Mouse (Mus musculus): ENCODE data around the gene Vmn2r29. TPM values are rescaled to one million over a fixed set of nuclear protein-coding genes. Genes with fewer than 3 reads are reported as not detected.
"Not testable (repeated sequence)": the region's sequence is repeated elsewhere in the genome, so short reads cannot be mapped to it uniquely, and the experiment has no call there.

Vmn2r29 gene
- not detected in 2 replicates for polyA plus RNA-seq (2012)

DNA sequence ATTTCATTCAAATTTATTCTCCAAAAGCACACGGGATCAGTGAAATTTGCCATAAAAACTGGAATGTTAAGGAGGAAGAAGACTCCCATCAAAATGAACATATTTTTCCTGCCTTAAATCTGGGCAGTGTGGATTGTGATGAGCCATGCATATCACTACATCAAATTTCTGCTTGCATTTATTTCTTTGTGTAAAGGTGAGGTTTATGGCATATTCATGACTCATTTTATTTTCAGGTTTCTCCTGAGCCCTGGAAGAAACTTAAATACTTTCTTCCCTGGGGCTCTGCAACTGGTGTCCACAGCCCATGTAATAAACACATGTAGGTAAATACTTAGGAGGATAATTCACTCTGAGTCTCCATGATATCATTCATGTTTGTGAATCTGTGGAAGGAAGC is at the start of gene Vmn2r29:
Gene Vmn2r29, minus strand, starts transcription at position 101 of the 400 bp plus-strand sequence.
- H3K36me3 ChIP-seq (ENCODE audit: control insufficient read depth); H3K4me3 ChIP-seq (replicated peaks); H3K4me1 ChIP-seq (ENCODE audit: control insufficient read depth); H3K27me3 ChIP-seq (ENCODE audit: control insufficient read depth); H3K9me3 ChIP-seq (ENCODE audit: control insufficient read depth, low read length): not testable (repeated sequence)

DNA sequence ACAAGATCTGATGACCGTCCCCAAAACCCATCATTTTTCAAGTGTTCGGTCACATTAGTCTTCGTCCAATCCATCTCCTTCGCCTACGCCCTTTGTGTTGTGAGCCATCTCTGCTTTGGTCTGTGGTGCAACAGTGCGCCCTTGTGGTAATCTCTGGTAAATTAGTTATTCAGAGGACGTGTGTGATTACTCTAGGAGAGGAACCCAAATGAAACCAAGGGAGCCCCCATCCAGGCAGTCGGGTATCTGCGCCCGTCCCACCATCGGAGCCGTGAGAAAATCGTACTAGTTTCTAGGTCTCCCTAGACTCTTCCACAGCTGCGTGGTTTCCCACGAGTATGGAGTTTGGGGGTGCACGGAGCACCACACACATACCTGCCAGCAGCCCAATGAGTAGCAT is 48.5 kb upstream of the Vmn2r29 start:
- Histone ChIP-seq H3K4me1 (ENCODE audit: control insufficient read depth) (peaks cover 22% of the 10 kb centered on the region), H3K27me3 (ENCODE audit: control insufficient read depth) (peaks cover 11% of the 10 kb centered on the region), H3K9me3 (ENCODE audit: control insufficient read depth, low read length) (peaks cover 8% of the 10 kb centered on the region), H3K4me3 (replicated peaks) (no peak overlapping the region), H3K36me3 (ENCODE audit: control insufficient read depth) (peaks cover 53% of the 10 kb centered on the region)
- no peak for TF ChIP-seq TAL1 (IDR thresholded peaks at IDR 0.05; ENCODE audit: low read length)
- no peak for TF ChIP-seq GATA1 (IDR thresholded peaks at IDR 0.05; ENCODE audit: low read length)

DNA sequence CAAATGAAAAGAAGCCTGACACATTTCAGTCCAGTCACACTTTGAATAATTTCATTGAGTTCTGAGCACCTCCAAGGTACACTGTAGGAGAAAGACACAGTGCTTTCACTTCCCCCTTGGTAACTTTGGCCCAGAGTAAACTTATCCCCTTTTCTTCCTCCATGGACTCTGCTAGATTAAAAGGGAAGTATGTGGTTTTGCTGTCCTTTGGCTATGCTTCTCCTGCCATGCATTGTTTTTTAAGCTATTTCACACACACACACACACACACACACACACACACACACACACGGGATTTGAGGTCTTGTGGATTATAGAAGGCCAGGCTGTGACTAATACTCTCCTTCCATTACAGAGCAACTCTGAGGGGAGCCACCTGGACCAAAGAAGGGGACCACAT is 34.3 kb upstream of the Vmn2r29 start:
- peaks cover 7% of the 10 kb centered on the region for H3K9me3 ChIP-seq (ENCODE audit: control insufficient read depth, low read length)

GRCm38 (mm10) chr7:7277966-7278567 is 30.9 kb upstream of the Vmn2r29 start, which contains the start of gene Gm45844:
Gene Gm45844, minus strand, starts transcription at chr7:7278289.
- not testable (repeated sequence) for H3K9me3 ChIP-seq (ENCODE audit: control insufficient read depth, low read length); H3K27me3 ChIP-seq (ENCODE audit: control insufficient read depth); H3K4me1 ChIP-seq (ENCODE audit: control insufficient read depth)
- Histone ChIP-seq H3K4me3 (replicated peaks) (peak within 1 kb of the TSS; percentile 64), H3K36me3 (ENCODE audit: control insufficient read depth) (peaks cover 10% of the 10 kb centered on the region)

More for the DNA sequence above, 34.3 kb upstream of the Vmn2r29 start:
- Histone ChIP-seq H3K4me1 (ENCODE audit: control insufficient read depth) (no peaks in the 10 kb centered on the region; the same call in 1 of the 2 replicates), H3K4me3 (replicated peaks) (no peak overlapping the region), H3K36me3 (ENCODE audit: control insufficient read depth) (peaks cover 30% of the 10 kb centered on the region), H3K27me3 (ENCODE audit: control insufficient read depth) (no peaks in the 10 kb centered on the region; the same call in 1 of the 2 replicates)
- TF ChIP-seq TAL1 (IDR thresholded peaks at IDR 0.05; ENCODE audit: low read length) (no peak), GATA1 (IDR thresholded peaks at IDR 0.05; ENCODE audit: low read length) (no peak)

DNA sequence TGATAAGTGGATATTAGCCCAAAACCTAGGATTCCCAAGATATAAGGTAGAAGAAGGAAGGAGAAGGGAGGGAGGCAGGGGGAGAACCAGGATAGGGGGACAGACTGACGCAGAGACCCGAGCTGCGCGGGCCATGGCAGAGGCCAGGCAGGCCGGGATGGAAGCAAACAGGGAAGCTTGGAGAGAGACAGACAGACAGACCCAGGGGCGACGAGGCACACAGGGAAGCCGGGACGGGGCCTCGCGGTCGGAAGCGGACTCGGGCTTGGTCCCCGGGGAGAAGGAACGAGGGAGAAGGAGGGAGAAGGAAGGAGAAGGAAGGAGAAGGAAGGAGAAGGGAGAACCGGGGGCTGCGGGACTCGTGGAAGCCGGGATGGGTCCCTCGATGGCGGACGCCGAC is 30.4 kb upstream of the Vmn2r29 start:
- not testable (repeated sequence) for H3K36me3 ChIP-seq (ENCODE audit: control insufficient read depth); H3K4me1 ChIP-seq (ENCODE audit: control insufficient read depth); H3K27me3 ChIP-seq (ENCODE audit: control insufficient read depth); H3K9me3 ChIP-seq (ENCODE audit: control insufficient read depth, low read length)
- peak overlapping the region; percentile 26 for H3K4me3 ChIP-seq (replicated peaks)

DNA sequence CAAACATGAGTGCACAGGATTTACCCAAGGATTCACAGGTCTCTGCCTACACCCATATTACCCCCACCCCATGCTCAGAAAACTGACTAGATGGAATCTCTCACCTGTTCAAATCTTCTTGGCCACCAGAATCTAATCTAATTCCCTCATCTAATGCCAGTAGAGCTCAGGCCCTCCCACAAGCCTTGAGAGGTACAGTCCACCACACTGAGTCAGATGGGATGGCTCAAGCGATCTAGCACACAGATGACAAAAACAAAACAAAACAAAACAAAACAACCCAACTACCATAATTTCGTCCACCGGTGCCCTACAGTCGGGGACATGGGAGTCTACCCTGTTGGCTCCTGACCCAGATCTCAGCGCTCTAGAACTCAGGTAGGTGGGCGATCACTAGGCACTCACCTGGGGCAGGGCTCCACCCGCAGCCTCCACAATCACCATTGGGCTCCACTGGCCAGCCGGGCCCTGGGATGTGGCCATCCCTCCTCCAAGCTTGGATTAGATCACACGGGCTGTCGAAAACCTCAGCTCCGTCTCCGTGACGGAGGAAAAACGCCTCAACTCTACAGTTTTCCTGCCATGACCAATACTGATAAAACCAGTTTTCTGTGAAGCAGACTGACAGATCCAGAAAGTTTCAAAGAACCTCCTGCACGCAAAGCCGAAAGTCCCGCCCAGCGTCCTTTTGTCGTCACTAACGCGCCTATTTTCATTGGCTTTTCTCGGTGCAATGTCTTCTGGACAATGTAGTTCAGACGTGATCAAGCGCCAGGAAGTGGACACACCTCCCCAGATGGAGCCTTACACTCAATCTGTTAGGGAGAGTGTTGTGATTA is 37.6 kb downstream of the Vmn2r29 start, which contains the start of gene Zfp772:
Gene Zfp772, minus strand, starts transcription at position 686 of the 839 bp plus-strand sequence.
- not testable (repeated sequence) for H3K36me3 ChIP-seq (ENCODE audit: control insufficient read depth); H3K27me3 ChIP-seq (ENCODE audit: control insufficient read depth); H3K4me1 ChIP-seq (ENCODE audit: control insufficient read depth); H3K9me3 ChIP-seq (ENCODE audit: control insufficient read depth, low read length)
- H3K4me3 ChIP-seq (replicated peaks), result peak within 1 kb of the TSS; percentile 54

DNA sequence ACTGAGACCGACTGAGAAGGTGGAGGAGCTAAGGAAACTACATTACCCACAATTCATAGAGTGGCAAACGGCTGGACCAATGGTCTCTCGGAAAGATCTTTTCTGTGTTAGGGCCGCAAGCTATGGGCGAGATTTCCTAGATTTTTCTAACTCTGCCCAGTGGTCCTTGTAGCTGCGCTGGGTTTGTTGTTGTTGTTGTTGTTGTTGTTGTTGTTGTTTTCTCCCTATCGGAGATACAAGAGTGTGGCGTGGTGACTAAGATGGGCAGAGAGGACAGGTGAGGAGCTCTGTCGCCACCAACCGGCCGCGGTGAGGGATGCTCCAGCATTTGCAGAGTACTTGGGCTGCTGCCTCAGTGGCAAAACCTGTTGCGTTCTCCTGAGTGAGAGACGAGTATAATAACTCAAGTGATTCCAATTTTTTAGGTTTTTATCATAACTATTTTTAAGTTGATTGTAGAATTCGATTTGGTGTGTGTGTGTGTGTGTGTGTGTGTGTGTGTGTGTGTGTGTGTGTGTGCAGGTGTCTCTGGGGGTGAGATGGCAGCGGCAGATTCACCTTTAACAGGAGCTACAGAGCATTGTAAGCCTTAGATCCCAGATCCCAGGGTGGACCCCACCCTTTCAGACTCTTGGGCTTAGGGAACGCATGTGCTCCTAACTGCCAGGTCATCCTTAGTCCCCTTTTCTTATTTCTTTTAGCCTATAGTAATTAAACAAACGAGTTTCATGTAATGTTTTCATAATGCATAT is 58.8 kb downstream of the Vmn2r29 start:
- Histone ChIP-seq H3K9me3 (ENCODE audit: control insufficient read depth, low read length) (no peaks in the 10 kb centered on the region), H3K27me3 (ENCODE audit: control insufficient read depth) (no peaks in the 10 kb centered on the region), H3K36me3 (ENCODE audit: control insufficient read depth) (no peaks in the 10 kb centered on the region), H3K4me3 (replicated peaks) (peak overlapping the region; percentile 63), H3K4me1 (ENCODE audit: control insufficient read depth) (peaks cover 7% of the 10 kb centered on the region)
- TF ChIP-seq TAL1 (IDR thresholded peaks at IDR 0.05; ENCODE audit: low read length) (no peak), GATA1 (IDR thresholded peaks at IDR 0.05; ENCODE audit: low read length) (no peak)

- peak overlapping the region; percentile 63 for H3K4me3 ChIP-seq (replicated peaks)
- TF ChIP-seq GATA1 (IDR thresholded peaks at IDR 0.05; ENCODE audit: low read length) (no peak), TAL1 (IDR thresholded peaks at IDR 0.05; ENCODE audit: low read length) (no peak)
- peaks cover 7% of the 10 kb centered on the region for H3K4me1 ChIP-seq (ENCODE audit: control insufficient read depth)
Measured at GRCm38 (mm10) chr7:7187417-7188190, 59.5 kb downstream of the Vmn2r29 start.

DNA sequence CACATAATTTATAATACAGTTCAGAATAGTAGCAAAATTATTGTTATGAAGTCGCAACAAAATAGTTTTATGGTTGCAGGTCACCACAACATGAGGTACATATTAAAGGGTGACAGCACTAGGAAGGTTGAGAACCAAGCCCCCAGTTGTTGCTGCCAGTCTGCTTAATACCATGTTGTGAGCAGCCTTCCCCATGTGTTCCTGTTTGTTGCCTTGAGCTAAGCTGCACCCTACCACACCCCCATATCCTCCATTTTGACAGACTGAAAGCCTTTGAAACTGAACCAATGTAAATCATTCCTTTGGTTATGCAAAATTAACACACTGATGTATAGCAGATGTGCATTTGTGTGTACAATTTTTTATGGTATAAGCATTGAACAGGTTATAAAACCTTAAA is 61.2 kb downstream of the Vmn2r29 start:
- H3K27me3 ChIP-seq (ENCODE audit: control insufficient read depth), result no peaks in the 10 kb centered on the region
- H3K36me3 ChIP-seq (ENCODE audit: control insufficient read depth), result peaks cover 4% of the 10 kb centered on the region
- no peaks in the 10 kb centered on the region for H3K9me3 ChIP-seq (ENCODE audit: control insufficient read depth, low read length)
- H3K4me3 ChIP-seq (replicated peaks), result no peak overlapping the region
- peaks cover 7% of the 10 kb centered on the region for H3K4me1 ChIP-seq (ENCODE audit: control insufficient read depth)
- no peak for TF ChIP-seq TAL1 (IDR thresholded peaks at IDR 0.05; ENCODE audit: low read length)
- no peak for TF ChIP-seq GATA1 (IDR thresholded peaks at IDR 0.05; ENCODE audit: low read length)

More at GRCm38 (mm10) chr7:7187417-7188190, 59.5 kb downstream of the Vmn2r29 start:
- H3K27me3 ChIP-seq (ENCODE audit: control insufficient read depth), result no peaks in the 10 kb centered on the region
- no peaks in the 10 kb centered on the region for H3K9me3 ChIP-seq (ENCODE audit: control insufficient read depth, low read length)
- no peaks in the 10 kb centered on the region; the same call in 1 of the 2 replicates for H3K36me3 ChIP-seq (ENCODE audit: control insufficient read depth)

Other genes starting within 250 kb of the Vmn2r29 start
- 0.07 and 0.12 TPM in 2 replicates for gene Zfp954, start 125.8 kb downstream of the Vmn2r29 start, polyA plus RNA-seq (2012)
- not detected in 2 replicates for gene Zfp773, start 110.6 kb downstream of the Vmn2r29 start, polyA plus RNA-seq (2012)
- gene Zfp418, start 76.0 kb downstream of the Vmn2r29 start, polyA plus RNA-seq (2012), result not detected in 2 replicates
- not detected in 2 replicates for gene Zfp772, start 37.3 kb downstream of the Vmn2r29 start, polyA plus RNA-seq (2012)
- gene Gm45844, start 31.0 kb upstream of the Vmn2r29 start, polyA plus RNA-seq (2012), result not detected in 2 replicates
- 0.28 and 0.30 TPM in 2 replicates for gene Clcn4, start 53.5 kb upstream of the Vmn2r29 start, polyA plus RNA-seq (2012)
- 0.01 TPM in 1 of 2 replicates, not detected in the other for gene Vmn2r30, start 90.3 kb upstream of the Vmn2r29 start, polyA plus RNA-seq (2012)
- not detected in 2 replicates for gene Gm45783, start 127.2 kb upstream of the Vmn2r29 start, polyA plus RNA-seq (2012)
- under 0.01 TPM in 1 of 2 replicates, not detected in the other for gene Vmn2r31, start 152.4 kb upstream of the Vmn2r29 start, polyA plus RNA-seq (2012)
- not detected in 2 replicates for gene Vmn2r32, start 232.7 kb upstream of the Vmn2r29 start, polyA plus RNA-seq (2012)